Mouse (Mus musculus): ENCODE measurements at regions not wholly inside any gene's neighbourhood (a gene's known extent, or its start where the extent isn't known, plus 50 kb on each side); places are given as distances from the start of the nearest gene placed in this dataset.

- ATAC-seq (ENCODE audit: low FRiP score, low TSS enrichment) (no peak), DNase-seq (peak; percentile 9)
- Histone ChIP-seq H3K27me3 (ENCODE audit: control insufficient read depth, insufficient read depth, low read length) (no peaks in the 10 kb centered on the region), H3K4me2 (ENCODE audit: low read length) (no peak overlapping the region), H3K36me3 (ENCODE audit: control insufficient read depth, insufficient read depth, low read length) (no peaks in the 10 kb centered on the region), H3K4me1 (ENCODE audit: control insufficient read depth, insufficient read depth, low read length) (0 out of 2 replicates have a peak, but pooled peaks cover 2% of the 10 kb centered on the region), H3K9me3 (ENCODE audit: control insufficient read depth, low read length) (no peaks in the 10 kb centered on the region), H3K4me3 (replicated peaks; ENCODE audit: low read depth, low read length) (no peak overlapping the region), H3K9ac (replicated peaks; ENCODE audit: low read length) (no peak overlapping the region), H3K27ac (replicated peaks; ENCODE audit: low read depth, low read length) (no peak overlapping the region)
- 65% methylated on average over 4 of the region's 4 CpGs for WGBS
Measured at GRCm38 (mm10) chr10:66295628-66296027, 800.3 kb upstream of the Jmjd1c start.

GRCm38 (mm10) chr10:66303235-66303780, 792.6 kb upstream of the Jmjd1c start:
- no peak for ATAC-seq (ENCODE audit: low FRiP score, low TSS enrichment)
- Histone ChIP-seq H3K36me3 (ENCODE audit: control insufficient read depth, insufficient read depth, low read length) (no peaks in the 10 kb centered on the region), H3K27me3 (ENCODE audit: control insufficient read depth, insufficient read depth, low read length) (no peaks in the 10 kb centered on the region), H3K4me2 (ENCODE audit: low read length) (no peak overlapping the region), H3K4me3 (replicated peaks; ENCODE audit: low read depth, low read length) (no peak overlapping the region), H3K9me3 (ENCODE audit: control insufficient read depth, low read length) (no peaks in the 10 kb centered on the region), H3K9ac (replicated peaks; ENCODE audit: low read length) (no peak overlapping the region), H3K27ac (replicated peaks; ENCODE audit: low read depth, low read length) (no peak overlapping the region), H3K4me1 (ENCODE audit: control insufficient read depth, insufficient read depth, low read length) (no peaks in the 10 kb centered on the region)
- WGBS, result 86% methylated on average over 2 of the region's 2 CpGs
- no peak for DNase-seq

- no peak for DNase-seq
- no peaks in the 10 kb centered on the region for H3K9me3 ChIP-seq (ENCODE audit: control insufficient read depth, low read length)
- no peaks in the 10 kb centered on the region for H3K36me3 ChIP-seq (ENCODE audit: control insufficient read depth, insufficient read depth, low read length)
- no peaks in the 10 kb centered on the region for H3K27me3 ChIP-seq (ENCODE audit: control insufficient read depth, insufficient read depth, low read length)
- no peak overlapping the region for H3K4me2 ChIP-seq (ENCODE audit: low read length)
- H3K9ac ChIP-seq (replicated peaks; ENCODE audit: low read length), result no peak overlapping the region
- ATAC-seq (ENCODE audit: low FRiP score, low TSS enrichment), result no peak
- no peak overlapping the region for H3K27ac ChIP-seq (replicated peaks; ENCODE audit: low read depth, low read length)
- H3K4me1 ChIP-seq (ENCODE audit: control insufficient read depth, insufficient read depth, low read length), result no peaks in the 10 kb centered on the region
- H3K4me3 ChIP-seq (replicated peaks; ENCODE audit: low read depth, low read length), result no peak overlapping the region
Measured at GRCm38 (mm10) chr10:66304901-66305300, 791.0 kb upstream of the Jmjd1c start.

- H3K27me3 ChIP-seq (ENCODE audit: control insufficient read depth, insufficient read depth, low read length), result no peaks in the 10 kb centered on the region
- H3K4me3 ChIP-seq (replicated peaks; ENCODE audit: low read depth, low read length), result no peak overlapping the region
- ATAC-seq (ENCODE audit: low FRiP score, low TSS enrichment) (no peak), DNase-seq (no peak)
- no peak overlapping the region for H3K4me2 ChIP-seq (ENCODE audit: low read length)
- no peaks in the 10 kb centered on the region for H3K9me3 ChIP-seq (ENCODE audit: control insufficient read depth, low read length)
- no peak overlapping the region for H3K9ac ChIP-seq (replicated peaks; ENCODE audit: low read length)
- no peak overlapping the region for H3K27ac ChIP-seq (replicated peaks; ENCODE audit: low read depth, low read length)
- no peaks in the 10 kb centered on the region for H3K36me3 ChIP-seq (ENCODE audit: control insufficient read depth, insufficient read depth, low read length)
- no peaks in the 10 kb centered on the region for H3K4me1 ChIP-seq (ENCODE audit: control insufficient read depth, insufficient read depth, low read length)
- 43% methylated on average over 3 of the region's 3 CpGs for WGBS
Measured at GRCm38 (mm10) chr10:66331166-66331565, 764.8 kb upstream of the Jmjd1c start.

- no peak for DNase-seq
- H3K9ac ChIP-seq (replicated peaks; ENCODE audit: low read length), result no peak overlapping the region
- 78% methylated on average over 1 of the region's 1 CpGs for WGBS
- H3K4me3 ChIP-seq (replicated peaks; ENCODE audit: low read depth, low read length), result no peak overlapping the region
- no peak for ATAC-seq (ENCODE audit: low FRiP score, low TSS enrichment)
- H3K4me2 ChIP-seq (ENCODE audit: low read length), result no peak overlapping the region
- no peaks in the 10 kb centered on the region for H3K9me3 ChIP-seq (ENCODE audit: control insufficient read depth, low read length)
- H3K27me3 ChIP-seq (ENCODE audit: control insufficient read depth, insufficient read depth, low read length), result no peaks in the 10 kb centered on the region
- H3K4me1 ChIP-seq (ENCODE audit: control insufficient read depth, insufficient read depth, low read length), result no peaks in the 10 kb centered on the region
- H3K36me3 ChIP-seq (ENCODE audit: control insufficient read depth, insufficient read depth, low read length), result no peaks in the 10 kb centered on the region
- no peak overlapping the region for H3K27ac ChIP-seq (replicated peaks; ENCODE audit: low read depth, low read length)
Measured at GRCm38 (mm10) chr10:66337994-66338393, 757.9 kb upstream of the Jmjd1c start.

- peak; percentile 35 for DNase-seq
- WGBS, result 66% methylated on average over 5 of the region's 5 CpGs
- H3K4me2 ChIP-seq (ENCODE audit: low read length), result no peak overlapping the region
Measured at GRCm38 (mm10) chr10:66342823-66343350, 753.0 kb upstream of the Jmjd1c start.

GRCm38 (mm10) chr10:66348398-66348797, 747.5 kb upstream of the Jmjd1c start:
- Histone ChIP-seq H3K4me1 (ENCODE audit: control insufficient read depth, insufficient read depth, low read length) (no peaks in the 10 kb centered on the region), H3K9ac (replicated peaks; ENCODE audit: low read length) (no peak overlapping the region), H3K27ac (replicated peaks; ENCODE audit: low read depth, low read length) (no peak overlapping the region), H3K9me3 (ENCODE audit: control insufficient read depth, low read length) (no peaks in the 10 kb centered on the region), H3K4me3 (replicated peaks; ENCODE audit: low read depth, low read length) (no peak overlapping the region), H3K27me3 (ENCODE audit: control insufficient read depth, insufficient read depth, low read length) (no peaks in the 10 kb centered on the region), H3K4me2 (ENCODE audit: low read length) (no peak overlapping the region), H3K36me3 (ENCODE audit: control insufficient read depth, insufficient read depth, low read length) (no peaks in the 10 kb centered on the region)
- DNase-seq, result no peak
- ATAC-seq (ENCODE audit: low FRiP score, low TSS enrichment), result no peak
- 70% methylated on average over 3 of the region's 3 CpGs for WGBS

More at GRCm38 (mm10) chr10:66342823-66343350, 753.0 kb upstream of the Jmjd1c start:
- Histone ChIP-seq H3K4me3 (replicated peaks; ENCODE audit: low read depth, low read length) (no peak overlapping the region), H3K4me1 (ENCODE audit: control insufficient read depth, insufficient read depth, low read length) (no peaks in the 10 kb centered on the region), H3K36me3 (ENCODE audit: control insufficient read depth, insufficient read depth, low read length) (no peaks in the 10 kb centered on the region), H3K27ac (replicated peaks; ENCODE audit: low read depth, low read length) (no peak overlapping the region), H3K9me3 (ENCODE audit: control insufficient read depth, low read length) (no peaks in the 10 kb centered on the region), H3K9ac (replicated peaks; ENCODE audit: low read length) (no peak overlapping the region), H3K27me3 (ENCODE audit: control insufficient read depth, insufficient read depth, low read length) (no peaks in the 10 kb centered on the region)
- 0 out of 2 replicates have a peak, but pooled peaks have one; percentile 37 for ATAC-seq (ENCODE audit: low FRiP score, low TSS enrichment)

GRCm38 (mm10) chr10:66351036-66351435, 744.9 kb upstream of the Jmjd1c start:
- H3K4me1 ChIP-seq (ENCODE audit: control insufficient read depth, insufficient read depth, low read length), result no peaks in the 10 kb centered on the region
- no peak for DNase-seq
- H3K4me2 ChIP-seq (ENCODE audit: low read length), result no peak overlapping the region
- no peak overlapping the region for H3K4me3 ChIP-seq (replicated peaks; ENCODE audit: low read depth, low read length)
- no peak overlapping the region for H3K9ac ChIP-seq (replicated peaks; ENCODE audit: low read length)
- no peaks in the 10 kb centered on the region for H3K9me3 ChIP-seq (ENCODE audit: control insufficient read depth, low read length)
- no peak overlapping the region for H3K27ac ChIP-seq (replicated peaks; ENCODE audit: low read depth, low read length)
- no peak for ATAC-seq (ENCODE audit: low FRiP score, low TSS enrichment)
- H3K36me3 ChIP-seq (ENCODE audit: control insufficient read depth, insufficient read depth, low read length), result no peaks in the 10 kb centered on the region
- 81% methylated on average over 1 of the region's 1 CpGs for WGBS
- H3K27me3 ChIP-seq (ENCODE audit: control insufficient read depth, insufficient read depth, low read length), result no peaks in the 10 kb centered on the region

- DNase-seq (no peak), ATAC-seq (ENCODE audit: low FRiP score, low TSS enrichment) (no peak)
- Histone ChIP-seq H3K27me3 (ENCODE audit: control insufficient read depth, insufficient read depth, low read length) (no peaks in the 10 kb centered on the region), H3K4me2 (ENCODE audit: low read length) (no peak overlapping the region), H3K4me3 (replicated peaks; ENCODE audit: low read depth, low read length) (no peak overlapping the region), H3K27ac (replicated peaks; ENCODE audit: low read depth, low read length) (no peak overlapping the region), H3K9me3 (ENCODE audit: control insufficient read depth, low read length) (no peaks in the 10 kb centered on the region), H3K4me1 (ENCODE audit: control insufficient read depth, insufficient read depth, low read length) (no peaks in the 10 kb centered on the region), H3K9ac (replicated peaks; ENCODE audit: low read length) (no peak overlapping the region), H3K36me3 (ENCODE audit: control insufficient read depth, insufficient read depth, low read length) (no peaks in the 10 kb centered on the region)
- WGBS, result 89% methylated on average over 1 of the region's 1 CpGs
Measured at GRCm38 (mm10) chr10:66354072-66354471, 741.9 kb upstream of the Jmjd1c start.
